Mouse (Mus musculus) MEL (cell line): ENCODE results near the gene Rhoj. TPM values are rescaled to one million over a fixed set of nuclear protein-coding genes. Genes with fewer than 3 reads are reported as not detected.

Experiments used
- DNase-seq: peaks from one replicate; pipeline ENCODE4 v3.0.0; 2011; ENCODE audit warnings: low read depth, low spot score
- H3K27ac ChIP-seq: 2 replicates; pipeline ENCODE4 v1.5.1; 2012; ENCODE audit warnings: low read depth, mild to moderate bottlenecking, control low read depth, low read length, moderate library complexity; ENCODE audit not compliant: control insufficient read depth
- H3K27me3 ChIP-seq, 2 experiments: fragments of 150-350 bp in 1 of 2; sonication (generic) in 1 of 2; 2 replicates each; pipeline ENCODE4 v1.6.1; 2012; ENCODE audit warnings: low read length in 2 of 2, mild to moderate bottlenecking in 2 of 2, improper control_type of control experiment in 1 of 2, moderate library complexity in 1 of 2; ENCODE audit not compliant: insufficient read depth in 2 of 2, control insufficient read depth in 1 of 2
- H3K36me3 ChIP-seq, 2 experiments: 2 replicates each; pipeline ENCODE4 v1.6.1; 2012 to 2014; ENCODE audit warnings: low read length in 2 of 2, improper control_type of control experiment in 1 of 2, inconsistent platforms in 1 of 2, mild to moderate bottlenecking in 1 of 2; ENCODE audit not compliant: insufficient read depth in 2 of 2, control insufficient read depth in 1 of 2
- H3K4me1 ChIP-seq, 2 experiments: fragments of 150-350 bp in 1 of 2; sonication (generic) in 1 of 2; 2 replicates each; pipeline ENCODE4 v1.6.1; 2012; ENCODE audit warnings: low read length in 2 of 2, improper control_type of control experiment in 1 of 2, mild to moderate bottlenecking in 1 of 2; ENCODE audit not compliant: insufficient read depth in 2 of 2, control insufficient read depth in 1 of 2
- H3K4me3 ChIP-seq, 2 experiments: fragments of 150-350 bp in 1 of 2; sonication (generic) in 1 of 2; 2 replicates each; pipeline ENCODE4 v1.5.1; 2012; ENCODE audit warnings: low read depth in 2 of 2, low read length in 2 of 2, mild to moderate bottlenecking in 2 of 2, moderate library complexity in 2 of 2, control low read depth in 1 of 2, improper control_type of control experiment in 1 of 2; ENCODE audit not compliant: control insufficient read depth in 1 of 2, insufficient read depth in 1 of 2
- H3K79me2 ChIP-seq: 2 replicates; pipeline ENCODE4 v1.6.1; 2012; ENCODE audit warnings: mild to moderate bottlenecking, low read length, moderate library complexity; ENCODE audit not compliant: control insufficient read depth, poor library complexity, insufficient read depth
- H3K9ac ChIP-seq: 2 replicates; pipeline ENCODE4 v1.6.1; 2012; ENCODE audit warnings: low read depth, mild to moderate bottlenecking, control low read depth, low read length, moderate library complexity; ENCODE audit not compliant: control insufficient read depth, poor library complexity, severe bottlenecking
- H3K9me3 ChIP-seq: fragments of 150-350 bp; sonication (generic); replicated peaks from 2 replicates; pipeline ENCODE4 v1.6.1; 2012; ENCODE audit warnings: mild to moderate bottlenecking, low read length, improper control_type of control experiment, moderate library complexity; ENCODE audit not compliant: insufficient read depth
- E2F4 ChIP-seq: IDR thresholded peaks from 2 replicates; pipeline ENCODE4 v1.6.1; 2011; ENCODE audit warnings: low read depth, low read length, improper control_type of control experiment, borderline replicate concordance
- ETS1 ChIP-seq: IDR thresholded peaks from 2 replicates; pipeline ENCODE4 v1.6.1; 2012; ENCODE audit warnings: low read depth, mild to moderate bottlenecking, inconsistent platforms, low read length, improper control_type of control experiment, moderate library complexity
- GABPA ChIP-seq: IDR thresholded peaks from 2 replicates; pipeline ENCODE4 v1.6.1; 2012; ENCODE audit warnings: low read depth, mild to moderate bottlenecking, inconsistent platforms, low read length, improper control_type of control experiment, moderate library complexity
- GATA1 ChIP-seq: IDR thresholded peaks from 2 replicates; pipeline ENCODE4 v1.6.1; 2011; ENCODE audit warnings: low read depth, low read length, improper control_type of control experiment
- HCFC1 ChIP-seq: IDR thresholded peaks from 2 replicates; pipeline ENCODE4 v1.6.1; 2012; ENCODE audit warnings: low read depth, mild to moderate bottlenecking, inconsistent platforms, low read length, improper control_type of control experiment, moderate library complexity
- MAX ChIP-seq: IDR thresholded peaks from 2 replicates; pipeline ENCODE4 v1.6.1; 2011; ENCODE audit warnings: low read length, improper control_type of control experiment
- MAZ ChIP-seq: IDR thresholded peaks from 2 replicates; pipeline ENCODE4 v1.6.1; 2012; ENCODE audit warnings: low read depth, mild to moderate bottlenecking, inconsistent platforms, low read length, improper control_type of control experiment
- MYC ChIP-seq: IDR thresholded peaks from 2 replicates; pipeline ENCODE4 v1.6.1; 2011; ENCODE audit warnings: low read depth, mild to moderate bottlenecking, low read length, improper control_type of control experiment, moderate library complexity
- NRF1 ChIP-seq: IDR thresholded peaks from 2 replicates; pipeline ENCODE4 v1.6.1; 2014; ENCODE audit warnings: low read depth, mild to moderate bottlenecking, inconsistent platforms, low read length, improper control_type of control experiment, moderate library complexity; ENCODE audit not compliant: poor library complexity, insufficient read depth, severe bottlenecking
- POLR2AphosphoS2 ChIP-seq: IDR thresholded peaks from 2 replicates; pipeline ENCODE4 v1.6.1; 2011; ENCODE audit warnings: low read length, improper control_type of control experiment
- SIN3A ChIP-seq: IDR thresholded peaks from 2 replicates; pipeline ENCODE4 v1.6.1; 2012; ENCODE audit warnings: low read length, improper control_type of control experiment, inconsistent platforms
- USF2 ChIP-seq, 2 experiments: IDR thresholded peaks; 2 replicates each; pipeline ENCODE4 v1.6.1; 2011 to 2012; ENCODE audit warnings: improper control_type of control experiment in 2 of 2, low read length in 2 of 2, borderline replicate concordance in 1 of 2, inconsistent platforms in 1 of 2, low read depth in 1 of 2, mild to moderate bottlenecking in 1 of 2; ENCODE audit not compliant: insufficient read depth in 1 of 2
- ZKSCAN1 ChIP-seq: IDR thresholded peaks from 2 replicates; pipeline ENCODE4 v1.6.1; 2012; ENCODE audit warnings: low read depth, mild to moderate bottlenecking, inconsistent platforms, low read length, improper control_type of control experiment, moderate library complexity
- ZMIZ1 ChIP-seq: IDR thresholded peaks from 2 replicates; pipeline ENCODE4 v1.6.1; 2012; ENCODE audit warnings: low read depth, mild to moderate bottlenecking, inconsistent platforms, low read length, improper control_type of control experiment, moderate library complexity
- ZNF384 ChIP-seq: IDR thresholded peaks from 2 replicates; pipeline ENCODE4 v1.6.1; 2012; ENCODE audit warnings: low read depth, mild to moderate bottlenecking, inconsistent platforms, low read length, improper control_type of control experiment
- polyA plus RNA-seq, 2 experiments: library from polyadenylated mRNA; stranded (reverse) in 1 of 2; unstranded in 1 of 2; fragments of >175 nt in 1 of 2; fragments of >200 nt in 1 of 2; gene quantifications; 2 replicates each; pipeline versions ENCODE4 v1.2.1 to v1.2.4; 2012; ENCODE audit warnings: low replicate concordance in 2 of 2, low read depth in 1 of 2; ENCODE audit not compliant: insufficient read length in 2 of 2, insufficient read depth in 1 of 2, missing spikeins in 1 of 2
- total RNA-seq: library from RNA; depleted of rRNA; stranded (reverse); fragments of 300-350 nt; gene quantifications from 2 replicates; pipeline ENCODE4 v1.2.3, GENCODE M21; 2012

The Rhoj gene
- total and polyA plus RNA-seq, 3 experiments, result not detected

GRCm38 (mm10) chr12:75359921-75360482 is 51.9 kb downstream of the Rhoj start:
- Histone ChIP-seq H3K4me1 (no peaks in the 10 kb centered on the region), H3K27me3 (no peaks in the 10 kb centered on the region; a peak in 2 of 4 replicates), H3K9ac (no peak overlapping the region), H3K4me3 (no peak overlapping the region), H3K79me2 (no peaks in the 10 kb centered on the region), H3K27ac (no peak overlapping the region), H3K36me3 (no peaks in the 10 kb centered on the region), H3K9me3 (no peaks in the 10 kb centered on the region)
- TF ChIP-seq ETS1, result no peak
- no peak for TF ChIP-seq GATA1
- TF ChIP-seq SIN3A, result no peak
- no peak for TF ChIP-seq MAX
- TF ChIP-seq POLR2AphosphoS2, result no peak
- no peak for TF ChIP-seq HCFC1
- DNase-seq, result no peak

- Histone ChIP-seq H3K27ac (no peak overlapping the region), H3K27me3 (no peaks in the 10 kb centered on the region; a peak in 2 of 4 replicates), H3K4me3 (no peak overlapping the region), H3K36me3 (no peaks in the 10 kb centered on the region), H3K79me2 (no peaks in the 10 kb centered on the region), H3K4me1 (no peaks in the 10 kb centered on the region), H3K9ac (no peak overlapping the region), H3K9me3 (no peaks in the 10 kb centered on the region)
- TF ChIP-seq GABPA, result no peak
- no peak for TF ChIP-seq MYC
- no peak for TF ChIP-seq ZMIZ1
- DNase-seq, result no peak
Observed at GRCm38 (mm10) chr12:75362456-75362855, 54.3 kb downstream of the Rhoj start.

- TF ChIP-seq ZNF384 (no peak), E2F4 (no peak), NRF1 (no peak), MAZ (no peak), HCFC1 (no peak), USF2 (IDR thresholded peaks at IDR 0.05; ENCODE audit: borderline replicate concordance in 1 of 2, insufficient read depth in 1 of 2, low read depth in 1 of 2, low read length in 2 of 2) (no peak), ZKSCAN1 (no peak)
- Histone ChIP-seq H3K27me3 (no peaks in the 10 kb centered on the region; a peak in 1 of 4 replicates), H3K36me3 (no peaks in the 10 kb centered on the region), H3K79me2 (no peaks in the 10 kb centered on the region), H3K27ac (no peak overlapping the region), H3K4me3 (no peak overlapping the region), H3K9ac (no peak overlapping the region), H3K9me3 (no peaks in the 10 kb centered on the region), H3K4me1 (no peaks in the 10 kb centered on the region)
- DNase-seq, result no peak
Observed at GRCm38 (mm10) chr12:75364416-75364815, 56.3 kb downstream of the Rhoj start.
